Mouse (Mus musculus) heart, embryonic 12.5 days (tissue): ENCODE data around the gene Gm47429. TPM values are rescaled to one million over a fixed set of nuclear protein-coding genes. Genes with fewer than 3 reads are reported as not detected.
"Not testable (repeated sequence)": the region's sequence is repeated elsewhere in the genome, so short reads cannot be mapped to it uniquely, and the experiment has no call there.

Experiments
- ATAC-seq: fragments of 200-750 bp; cut with Nextera tagmentation; 2 replicates; pipeline ENCODE4 v1.8.0; 2017; ENCODE audit warnings: moderate TSS enrichment, moderate library complexity; ENCODE audit not compliant: insufficient number of reproducible peaks, low FRiP score
- H3K27ac ChIP-seq: fragments of 300-500 bp; sonication (generic); 2 replicates; pipeline ENCODE4 v1.5.1; 2016; ENCODE audit warnings: mild to moderate bottlenecking, moderate library complexity; ENCODE audit not compliant: poor library complexity, severe bottlenecking
- H3K27me3 ChIP-seq: fragments of 300-500 bp; sonication (generic); replicated peaks from 2 replicates; pipeline ENCODE4 v1.6.1; 2016; ENCODE audit warnings: mild to moderate bottlenecking, moderate library complexity
- H3K36me3 ChIP-seq: fragments of 300-500 bp; sonication (generic); 2 replicates; pipeline ENCODE4 v1.6.1; 2016; ENCODE audit warnings: mild to moderate bottlenecking, moderate library complexity
- H3K4me1 ChIP-seq: fragments of 300-500 bp; sonication (generic); replicated peaks from 2 replicates; pipeline ENCODE4 v1.6.1; 2016; ENCODE audit warnings: mild to moderate bottlenecking
- H3K4me2 ChIP-seq: fragments of 300-500 bp; sonication (generic); 2 replicates; pipeline ENCODE4 v1.6.1; 2016; ENCODE audit warnings: mild to moderate bottlenecking, moderate library complexity
- H3K4me3 ChIP-seq: fragments of 300-500 bp; sonication (generic); 2 replicates; pipeline ENCODE4 v1.5.1; 2016; ENCODE audit warnings: mild to moderate bottlenecking
- H3K9ac ChIP-seq: fragments of 300-500 bp; sonication (generic); 2 replicates; pipeline ENCODE4 v1.6.1; 2016; ENCODE audit warnings: mild to moderate bottlenecking, moderate library complexity
- H3K9me3 ChIP-seq: fragments of 300-500 bp; sonication (generic); replicated peaks from 2 replicates; pipeline ENCODE4 v1.6.1; 2016; ENCODE audit warnings: mild to moderate bottlenecking, moderate library complexity
- WGBS: fragments of 180-500 bp; shearing (Covaris S2); methylation state at CpG from one replicate; pipeline ENCODE4 v1.1.7; 2016; 5-methylcytosine and 5-hydroxymethylcytosine counted together
- polyA plus RNA-seq: library from polyadenylated mRNA; unstranded; fragments of >200 nt; fragmentation: Nextera tagmentation; extraction: Ambion mirVana; gene quantifications from 2 replicates; pipeline ENCODE4 v1.2.1, GENCODE M21; 2016

The Gm47429 gene
- polyA plus RNA-seq, result not detected in 2 replicates

DNA sequence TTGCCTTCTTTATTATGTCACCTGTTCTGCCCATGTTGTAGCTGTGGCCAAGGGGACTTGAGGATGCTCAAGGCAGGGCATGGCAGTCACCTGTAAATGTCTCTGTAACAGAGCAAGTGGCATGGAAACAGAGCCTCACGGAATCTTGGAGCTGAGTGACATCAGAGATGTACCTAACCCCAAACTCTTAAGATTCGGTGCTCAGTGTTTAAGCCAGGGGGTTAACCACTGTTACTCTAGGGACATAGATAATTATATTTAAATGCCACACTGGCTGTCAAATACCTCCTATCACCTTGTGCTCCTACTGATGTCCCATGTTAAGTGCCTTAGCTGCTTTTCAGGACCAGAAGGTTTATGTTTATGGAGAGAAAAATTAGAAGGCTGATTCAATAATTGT is at the start of gene Gm47429:
Gm47429 (minus strand) TSS at position 101 of the 400 bp plus-strand sequence.
- no peak within 1 kb of the TSS for H3K9ac ChIP-seq
- 83% methylated on average over 2 of the region's 2 CpGs for WGBS
- no peak within 1 kb of the TSS for H3K4me2 ChIP-seq
- no peak for ATAC-seq
- H3K4me3 ChIP-seq, result no peak within 1 kb of the TSS
- H3K4me1 ChIP-seq, result no peaks in the 10 kb centered on the region
- H3K9me3 ChIP-seq, result no peaks in the 10 kb centered on the region
- no peaks in the 10 kb centered on the region for H3K36me3 ChIP-seq
- H3K27me3 ChIP-seq, result no peaks in the 10 kb centered on the region
- no peak within 1 kb of the TSS for H3K27ac ChIP-seq

DNA sequence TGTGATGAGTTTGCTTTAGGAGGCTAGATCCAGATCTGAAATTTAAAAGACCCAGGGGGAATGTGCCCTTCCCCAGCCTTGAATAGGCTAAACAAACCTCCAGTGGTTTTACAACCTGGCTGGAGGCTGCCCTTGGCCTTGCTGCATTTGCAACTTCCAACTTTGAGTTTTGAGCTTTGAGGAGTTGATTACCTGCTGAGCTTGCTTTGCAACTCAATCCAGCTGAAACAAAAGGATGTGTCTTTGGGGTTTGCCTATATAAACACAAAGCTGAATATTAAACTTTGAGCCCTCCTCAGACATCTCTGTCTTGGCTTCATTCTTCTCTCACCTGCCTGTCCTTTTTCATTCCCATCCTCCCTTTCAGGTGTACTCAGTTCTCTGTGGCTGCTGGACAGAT is 44.8 kb upstream of the Gm47429 start:
- not testable (repeated sequence) for H3K27ac ChIP-seq, H3K4me2 ChIP-seq, H3K4me1 ChIP-seq, H3K9me3 ChIP-seq, H3K4me3 ChIP-seq, H3K9ac ChIP-seq, H3K36me3 ChIP-seq, ATAC-seq, H3K27me3 ChIP-seq

DNA sequence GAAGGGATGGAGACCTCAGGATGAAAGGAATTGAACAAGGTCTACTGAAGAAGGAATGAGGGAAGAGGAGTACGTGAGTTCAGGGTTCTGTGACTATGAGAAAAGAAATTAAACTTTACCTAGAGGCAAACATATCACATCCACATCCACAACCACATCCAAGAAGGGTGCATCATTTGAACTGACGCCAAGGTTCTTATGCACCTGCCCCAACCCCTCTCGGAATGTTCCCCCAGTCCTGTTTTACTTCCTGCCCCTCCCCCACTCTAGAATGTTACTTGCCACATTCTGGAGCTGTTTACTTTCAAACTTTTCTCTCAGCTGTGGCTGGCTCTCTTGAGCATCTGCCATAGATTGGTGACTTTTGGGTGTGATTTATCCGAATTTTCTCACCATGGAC is 23.3 kb upstream of the Gm47429 start, which contains the start of gene Nutm2:
Nutm2 (plus strand) TSS at position 301 of the 400 bp plus-strand sequence.
- Histone ChIP-seq H3K4me3 (no peak within 1 kb of the TSS), H3K9me3 (no peaks in the 10 kb centered on the region), H3K4me1 (no peaks in the 10 kb centered on the region), H3K9ac (no peak within 1 kb of the TSS), H3K4me2 (no peak within 1 kb of the TSS), H3K27ac (no peak within 1 kb of the TSS), H3K36me3 (no peaks in the 10 kb centered on the region), H3K27me3 (no peaks in the 10 kb centered on the region)
- ATAC-seq, result no peak
- WGBS, result 67% methylated on average over 4 of the region's 4 CpGs

DNA sequence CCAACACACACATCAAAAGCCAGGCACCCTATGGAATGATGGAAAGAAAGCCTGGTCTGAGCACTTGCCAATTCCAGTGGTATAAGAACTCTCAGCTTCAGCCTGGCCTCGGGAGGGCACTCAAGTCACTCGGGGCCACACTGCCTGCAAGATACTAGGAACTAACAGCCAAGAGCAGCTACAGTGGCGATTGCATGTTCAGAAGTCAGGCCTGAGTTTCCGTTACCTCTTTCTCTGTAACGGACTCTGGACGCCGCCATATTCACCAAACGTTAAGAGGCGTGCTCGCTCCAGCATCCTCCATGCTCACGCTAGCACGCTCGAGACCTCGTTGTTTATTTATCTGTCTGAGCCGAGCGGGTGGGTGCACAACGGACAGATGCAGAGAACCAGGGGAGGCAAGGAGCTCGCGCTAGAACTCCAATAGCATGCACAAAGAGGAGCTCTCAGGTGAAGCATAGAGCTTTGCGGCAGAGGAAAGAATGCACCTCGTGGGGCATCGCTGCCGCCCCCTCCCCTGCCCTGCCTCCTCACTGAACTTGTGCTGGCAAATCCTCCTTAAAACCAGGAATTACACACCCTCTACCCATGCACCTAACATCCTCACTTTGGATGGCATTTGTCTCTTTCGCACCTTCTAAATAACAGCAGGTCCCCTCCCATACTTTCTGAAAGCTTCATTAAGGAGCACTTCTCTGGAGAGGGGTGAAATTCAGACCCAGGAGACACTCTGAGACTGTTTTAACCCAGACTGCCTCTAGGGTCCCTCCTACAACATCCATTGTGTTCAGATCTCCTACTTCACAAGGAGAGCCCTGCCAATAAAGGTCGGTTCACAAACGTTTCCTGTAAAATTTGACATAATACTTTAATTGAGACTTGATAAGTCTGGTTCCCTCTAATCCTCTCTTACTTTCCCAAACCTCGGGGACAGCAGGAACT is 21.2 kb upstream of the Gm47429 start:
- Histone ChIP-seq H3K9ac (0 out of 2 replicates have a peak overlapping the region, but pooled peaks have one; percentile 24), H3K27me3 (no peaks in the 10 kb centered on the region), H3K36me3 (no peaks in the 10 kb centered on the region), H3K4me2 (peak overlapping the region; percentile 67), H3K9me3 (no peaks in the 10 kb centered on the region), H3K4me3 (peak overlapping the region; percentile 28), H3K4me1 (no peaks in the 10 kb centered on the region), H3K27ac (no peak overlapping the region)
- WGBS, result 25% methylated on average over 27 of the region's 27 CpGs
- no peak for ATAC-seq

DNA sequence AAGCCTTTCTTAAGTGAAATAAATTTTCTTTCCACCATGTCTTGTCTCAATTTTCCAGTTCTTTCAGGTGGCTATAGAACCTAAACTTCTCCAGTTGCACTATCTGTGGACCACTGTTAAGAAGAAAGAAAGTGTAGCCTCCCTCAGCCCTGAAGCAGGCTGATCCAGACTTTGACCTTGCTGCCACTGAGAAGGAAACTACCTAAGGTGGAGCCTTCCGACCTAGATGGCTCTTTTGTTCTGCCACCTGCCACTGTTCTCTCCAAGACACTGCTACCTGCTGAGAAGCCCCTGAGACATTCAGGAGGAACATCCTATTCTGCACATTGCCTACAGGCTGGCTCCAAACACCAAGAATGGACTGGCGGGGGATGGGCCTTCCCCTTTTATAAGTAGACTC is 16.7 kb upstream of the Gm47429 start:
- H3K27me3 ChIP-seq, H3K4me2 ChIP-seq, H3K9me3 ChIP-seq, ATAC-seq, H3K9ac ChIP-seq, H3K36me3 ChIP-seq, H3K27ac ChIP-seq, H3K4me1 ChIP-seq, H3K4me3 ChIP-seq: not testable (repeated sequence)
- WGBS, result 63% methylated on average over 2 of the region's 2 CpGs

DNA sequence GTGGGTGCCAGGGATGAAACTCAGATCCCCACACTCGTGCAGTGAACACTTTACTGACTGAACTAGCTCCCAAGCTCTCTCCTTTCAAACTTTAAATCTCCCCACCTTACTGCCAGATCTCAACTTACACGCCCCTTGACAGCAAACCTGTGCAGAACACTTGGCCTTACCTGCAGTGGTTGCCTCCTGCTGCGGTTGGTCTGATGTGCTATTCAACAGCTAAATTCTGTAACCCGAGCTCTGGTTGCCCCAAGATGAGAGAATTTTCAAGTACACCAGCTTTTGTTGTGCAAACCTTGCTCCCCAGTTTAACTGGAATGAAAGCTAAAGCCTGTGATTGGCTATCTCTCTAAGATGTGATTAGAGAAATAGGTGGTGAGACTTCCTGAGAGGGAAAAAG is 9.7 kb upstream of the Gm47429 start:
- H3K9me3 ChIP-seq, result no peaks in the 10 kb centered on the region
- no peaks in the 10 kb centered on the region for H3K36me3 ChIP-seq
- H3K27ac ChIP-seq, result no peak overlapping the region
- H3K4me1 ChIP-seq, result no peaks in the 10 kb centered on the region
- 27% methylated on average over 4 of the region's 4 CpGs for WGBS
- no peak overlapping the region for H3K4me3 ChIP-seq
- no peak for ATAC-seq
- H3K4me2 ChIP-seq, result no peak overlapping the region
- no peak overlapping the region for H3K9ac ChIP-seq
- no peaks in the 10 kb centered on the region for H3K27me3 ChIP-seq

DNA sequence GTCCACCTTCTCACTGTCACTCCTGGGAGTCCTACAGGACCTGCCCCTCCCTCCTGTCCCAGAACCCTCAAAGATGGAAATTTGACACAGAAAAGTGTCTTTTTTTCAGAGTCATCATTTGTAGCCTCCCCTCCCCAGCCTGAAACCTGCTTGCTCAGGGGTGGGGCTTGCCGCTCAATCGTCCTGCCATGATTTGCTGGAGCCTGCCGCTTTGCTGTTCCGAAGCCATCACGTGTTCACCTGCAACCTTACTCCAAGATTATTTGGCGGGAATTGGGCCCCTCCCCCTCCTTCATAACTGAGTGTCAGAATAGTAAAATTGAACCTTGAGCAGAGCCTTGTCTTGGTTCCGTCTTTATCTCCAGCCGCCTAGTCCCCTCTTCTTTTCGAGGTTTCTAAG is 8.6 kb upstream of the Gm47429 start:
- not testable (repeated sequence) for H3K4me2 ChIP-seq, H3K27me3 ChIP-seq, H3K9me3 ChIP-seq, H3K9ac ChIP-seq, ATAC-seq, H3K4me3 ChIP-seq, H3K36me3 ChIP-seq, H3K27ac ChIP-seq, H3K4me1 ChIP-seq
- 56% methylated on average over 9 of the region's 9 CpGs for WGBS

DNA sequence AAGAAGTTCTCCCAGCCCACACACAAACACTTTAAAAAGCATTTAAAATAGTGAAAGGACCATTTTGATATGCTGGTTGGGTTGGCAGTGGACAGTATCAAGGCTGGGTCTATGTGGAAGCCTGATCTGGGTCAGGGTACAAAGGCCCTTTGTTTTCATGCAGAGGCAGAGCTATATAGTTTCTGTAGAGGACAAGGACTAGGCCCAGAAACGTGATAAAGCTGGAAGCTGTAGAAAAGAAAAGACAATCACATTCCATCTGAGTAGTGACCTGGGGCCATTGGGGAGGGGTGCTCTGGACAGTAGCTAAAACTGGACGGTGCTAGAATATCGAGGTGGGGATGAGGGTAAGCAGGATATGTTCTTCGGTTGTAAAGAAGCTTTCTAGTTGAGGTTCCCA is 1.5 kb upstream of the Gm47429 start:
- Histone ChIP-seq H3K9me3 (no peaks in the 10 kb centered on the region), H3K4me3 (no peak overlapping the region), H3K27me3 (no peaks in the 10 kb centered on the region), H3K9ac (no peak overlapping the region), H3K27ac (no peak overlapping the region), H3K4me1 (no peaks in the 10 kb centered on the region), H3K36me3 (no peaks in the 10 kb centered on the region), H3K4me2 (no peak overlapping the region)
- ATAC-seq, result no peak
- 59% methylated on average over 4 of the region's 4 CpGs for WGBS

DNA sequence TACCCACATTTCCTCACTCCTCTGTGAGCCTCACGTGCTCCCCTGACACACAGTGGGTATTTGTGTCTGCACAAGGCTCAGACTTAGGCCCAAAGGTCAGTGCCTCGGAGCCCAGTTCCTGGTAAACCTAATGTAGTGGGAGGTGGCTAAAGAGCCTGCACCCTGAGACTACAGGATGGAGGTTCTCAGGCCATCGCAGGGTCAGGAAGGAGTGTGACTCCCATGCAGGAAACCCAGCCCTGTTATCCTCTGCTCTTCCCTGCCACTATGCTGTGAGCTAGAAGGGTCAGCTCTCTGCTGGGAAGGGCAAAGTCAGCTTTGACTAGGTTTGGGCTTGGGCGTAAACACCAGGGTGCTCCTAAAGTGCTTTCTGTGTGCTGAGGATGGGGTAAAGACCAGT is 17.0 kb downstream of the Gm47429 start:
- no peak overlapping the region for H3K9ac ChIP-seq
- peaks cover 92% of the 10 kb centered on the region for H3K36me3 ChIP-seq
- H3K4me2 ChIP-seq, result no peak overlapping the region
- no peak overlapping the region for H3K4me3 ChIP-seq
- H3K4me1 ChIP-seq, result peaks cover 13% of the 10 kb centered on the region
- no peak overlapping the region for H3K27ac ChIP-seq
- 72% methylated on average over 4 of the region's 4 CpGs for WGBS
- H3K27me3 ChIP-seq, result no peaks in the 10 kb centered on the region
- no peak for ATAC-seq
- H3K9me3 ChIP-seq, result no peaks in the 10 kb centered on the region

DNA sequence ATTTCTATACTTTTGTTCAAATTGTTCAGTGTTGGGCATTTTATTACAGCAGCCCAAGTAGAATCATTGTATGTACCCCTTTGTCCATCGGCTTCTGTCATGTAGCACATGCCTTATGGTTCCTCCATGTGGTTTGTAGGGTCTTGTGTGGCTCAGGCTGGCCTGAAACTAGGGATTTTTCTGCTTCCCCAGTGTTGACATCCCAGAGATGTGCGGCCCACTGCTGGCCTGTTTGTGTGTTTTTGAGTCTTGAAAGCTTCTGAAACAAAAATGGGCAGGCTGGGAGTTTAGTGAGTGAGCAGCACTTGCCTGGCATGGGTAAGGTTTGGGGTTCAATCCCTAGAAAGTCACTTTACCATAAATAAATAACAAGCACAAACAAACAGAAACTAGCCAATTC is 19.2 kb downstream of the Gm47429 start:
- no peak overlapping the region for H3K4me2 ChIP-seq
- no peak overlapping the region for H3K27ac ChIP-seq
- ATAC-seq, result no peak
- H3K27me3 ChIP-seq, result no peaks in the 10 kb centered on the region
- peaks cover 13% of the 10 kb centered on the region for H3K4me1 ChIP-seq
- 87% methylated on average over 2 of the region's 2 CpGs for WGBS
- H3K4me3 ChIP-seq, result no peak overlapping the region
- H3K9ac ChIP-seq, result no peak overlapping the region
- peaks cover 87% of the 10 kb centered on the region for H3K36me3 ChIP-seq
- no peaks in the 10 kb centered on the region for H3K9me3 ChIP-seq

DNA sequence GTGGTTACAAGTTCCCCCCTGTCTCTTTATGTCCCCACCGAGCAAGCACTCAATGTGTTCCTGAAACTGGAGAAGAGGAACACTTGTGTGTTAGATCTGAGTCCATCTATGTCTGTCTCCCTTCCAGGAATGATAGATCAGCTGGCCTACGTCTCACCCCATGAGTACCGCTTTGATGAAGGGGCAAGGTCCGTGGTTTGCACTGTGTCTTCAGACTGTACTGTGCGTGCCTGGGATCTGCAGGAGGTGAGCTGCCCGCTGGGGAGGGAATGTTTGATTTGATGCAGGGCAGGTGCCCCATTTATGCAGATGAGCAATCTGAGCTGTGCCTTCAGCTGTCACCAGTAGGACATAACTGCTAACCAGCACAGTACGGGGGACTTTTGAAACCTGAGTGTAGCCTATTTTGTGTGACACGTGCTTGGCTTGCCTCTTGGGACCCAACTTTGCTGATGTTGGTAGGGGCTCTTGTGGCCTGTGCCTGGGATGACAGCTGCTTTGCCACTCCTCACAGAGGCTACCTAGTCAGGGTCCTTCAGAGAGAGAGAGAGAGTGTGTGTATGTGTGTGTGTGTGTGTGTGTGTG is 20.0 kb downstream of the Gm47429 start:
- Histone ChIP-seq H3K36me3 (peaks cover 79% of the 10 kb centered on the region), H3K9me3 (no peaks in the 10 kb centered on the region), H3K4me3 (no peak overlapping the region), H3K4me2 (no peak overlapping the region), H3K4me1 (peaks cover 15% of the 10 kb centered on the region), H3K27me3 (no peaks in the 10 kb centered on the region), H3K27ac (no peak overlapping the region), H3K9ac (no peak overlapping the region)
- no peak for ATAC-seq
- WGBS, result 76% methylated on average over 8 of the region's 8 CpGs
